Mouse (Mus musculus) G1E-ER4 (cell line): ENCODE results near the gene D130052B06Rik. TPM values are rescaled to one million over a fixed set of nuclear protein-coding genes. Genes with fewer than 3 reads are reported as not detected.

Source experiments
- GATA1 ChIP-seq: IDR thresholded peaks from one replicate; pipeline ENCODE4 v1.8.0; 2012; ENCODE audit warnings: low read length, inconsistent platforms
- polyA plus RNA-seq: library from polyadenylated mRNA; stranded (reverse); fragments of >175 nt; gene quantifications from 2 replicates; pipeline ENCODE4 v1.2.3, GENCODE M21; 2012

D130052B06Rik gene
- polyA plus RNA-seq, 1 experiment = not detected

DNA sequence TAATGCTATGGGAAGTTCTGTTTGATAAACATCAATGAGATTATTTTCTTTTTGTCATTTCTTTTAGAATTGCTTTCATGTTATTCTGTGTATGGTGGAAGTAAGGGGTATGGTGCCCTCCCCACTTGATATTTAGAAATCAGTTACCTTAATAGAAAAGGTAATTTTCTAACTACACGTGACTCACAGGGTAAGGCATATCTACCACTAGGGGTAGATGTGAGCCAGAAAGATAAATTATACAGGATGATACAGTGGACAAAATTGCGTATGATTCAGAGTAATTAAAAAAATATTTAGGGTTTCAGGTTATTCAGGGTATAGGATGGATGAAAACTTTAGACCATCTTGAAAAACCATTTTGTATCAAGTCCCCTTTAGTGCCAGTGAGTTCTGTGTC, 50.3 kb downstream of the D130052B06Rik start:
- no peak for TF ChIP-seq GATA1

- no peak for TF ChIP-seq GATA1
Observed at GRCm38 (mm10) chr11:33654485-33654884, 55.4 kb downstream of the D130052B06Rik start.

DNA sequence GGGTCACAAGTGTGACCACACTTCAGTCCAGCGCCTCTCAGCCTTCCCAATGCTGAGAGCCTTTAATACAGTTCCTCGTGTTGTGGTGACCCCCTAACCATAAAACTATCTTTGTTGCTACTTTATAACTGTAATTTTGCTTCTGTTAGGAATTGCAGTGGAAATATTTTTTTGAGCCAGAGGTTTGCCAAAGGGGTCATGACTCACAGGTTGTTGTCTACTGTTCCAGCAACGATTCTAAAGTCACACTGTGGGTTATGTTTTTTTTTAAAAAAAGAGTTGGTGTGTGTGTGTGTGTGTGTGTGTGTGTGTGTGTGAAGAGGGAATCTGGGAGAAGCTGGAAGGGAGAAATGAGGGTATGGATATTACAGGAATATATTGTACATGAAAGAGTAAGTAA, 56.1 kb downstream of the D130052B06Rik start:
- no peak for TF ChIP-seq GATA1

GRCm38 (mm10) chr11:33655861-33656593, 56.9 kb downstream of the D130052B06Rik start:
- no peak for TF ChIP-seq GATA1

DNA sequence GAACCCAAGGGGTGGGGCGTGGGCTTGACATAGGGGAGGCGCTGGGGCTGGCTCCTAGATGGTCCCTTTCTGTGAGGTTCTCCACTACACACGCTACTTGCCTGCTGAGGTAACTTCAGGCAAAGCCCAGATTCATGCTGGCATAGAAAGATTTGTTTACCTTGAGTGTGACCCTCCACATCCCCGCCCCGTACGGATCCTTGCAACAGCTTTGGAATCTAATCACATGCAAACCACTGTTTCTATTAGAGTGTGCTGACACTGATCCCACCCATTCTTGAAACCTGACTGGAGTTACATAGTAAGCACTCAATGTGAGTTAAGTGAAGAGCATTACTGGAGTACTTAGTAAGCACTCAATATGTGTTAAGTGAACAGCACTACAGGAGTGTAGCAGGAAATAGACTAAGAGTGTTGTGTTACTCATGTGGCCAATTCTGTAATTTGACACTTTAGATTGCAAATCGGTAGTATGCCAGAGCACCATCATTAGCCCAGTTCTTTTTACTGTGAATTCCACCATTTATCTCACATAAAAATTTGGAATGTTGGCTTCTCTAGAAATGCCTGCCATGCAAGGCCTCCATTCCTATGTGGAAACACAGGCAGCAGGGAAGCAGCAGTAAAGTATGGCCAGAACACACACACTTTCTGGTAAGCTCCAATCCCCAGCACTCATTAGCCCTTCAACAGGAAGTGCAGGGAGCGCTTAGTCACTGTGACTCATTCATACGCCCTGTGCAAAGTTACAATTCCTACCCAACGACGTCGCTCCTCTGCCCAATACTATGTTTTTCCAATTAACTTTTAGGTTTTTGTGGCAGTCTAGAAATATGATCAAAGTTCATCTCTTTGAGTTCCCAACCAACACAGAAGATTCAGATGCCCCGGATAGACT, 61.2 kb downstream of the D130052B06Rik start:
- TF ChIP-seq GATA1 = no peak

- no peak for TF ChIP-seq GATA1
Observed at GRCm38 (mm10) chr11:33663599-33663998, 64.5 kb downstream of the D130052B06Rik start.

GRCm38 (mm10) chr11:33668376-33668775, 69.3 kb downstream of the D130052B06Rik start:
- no peak for TF ChIP-seq GATA1

DNA sequence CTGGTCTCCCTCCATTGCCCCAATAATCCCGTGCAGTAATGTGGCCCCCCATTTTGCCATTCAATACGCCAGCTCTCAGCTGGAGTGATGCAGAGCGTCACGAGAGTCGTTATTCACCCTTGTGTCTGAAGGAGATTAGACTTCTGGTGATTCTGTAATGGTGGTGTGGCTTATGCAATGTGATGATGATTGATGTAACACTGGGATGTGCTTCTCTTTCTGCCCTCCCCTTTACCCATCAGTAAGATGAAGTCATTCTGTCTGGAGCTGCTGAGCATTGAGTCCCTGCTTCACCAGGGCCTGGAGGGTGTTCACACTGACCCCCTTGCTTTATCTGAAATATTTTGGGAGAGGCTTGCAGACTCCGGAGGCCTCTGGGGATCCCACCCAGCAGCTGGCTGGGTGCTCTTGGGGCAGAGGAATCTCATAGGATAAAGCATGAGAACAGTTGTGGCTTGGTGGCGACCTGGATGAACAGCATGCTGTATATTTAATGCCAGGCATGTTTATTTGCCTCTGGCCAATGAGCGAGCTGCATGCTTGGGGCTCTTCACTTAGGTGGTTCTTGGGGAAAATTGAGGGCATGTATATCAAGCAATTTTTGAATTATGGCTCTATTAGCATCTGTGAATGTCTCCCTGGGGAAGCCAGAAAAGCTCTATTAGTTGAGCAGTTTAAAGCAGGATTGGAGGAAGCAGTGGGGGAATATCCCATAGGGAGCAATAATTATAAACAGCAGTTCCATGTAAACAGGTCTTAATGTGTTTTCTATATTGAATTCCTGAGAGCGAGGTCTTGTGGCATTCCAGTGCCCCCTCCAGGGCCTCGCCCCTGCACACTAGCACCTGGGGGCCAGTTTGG, 71.2 kb downstream of the D130052B06Rik start:
- no peak for TF ChIP-seq GATA1

Other genes with a start within 250 kb of the D130052B06Rik start
- 0.46 and 0.80 TPM in 2 replicates for gene Ranbp17, start 85.6 kb upstream of the D130052B06Rik start, polyA plus RNA-seq
- not detected in 2 replicates for gene Gabrp, start 20.3 kb upstream of the D130052B06Rik start, polyA plus RNA-seq